ENCODE assay signal across 16 mouse cellular contexts in the genomic region with DNA sequence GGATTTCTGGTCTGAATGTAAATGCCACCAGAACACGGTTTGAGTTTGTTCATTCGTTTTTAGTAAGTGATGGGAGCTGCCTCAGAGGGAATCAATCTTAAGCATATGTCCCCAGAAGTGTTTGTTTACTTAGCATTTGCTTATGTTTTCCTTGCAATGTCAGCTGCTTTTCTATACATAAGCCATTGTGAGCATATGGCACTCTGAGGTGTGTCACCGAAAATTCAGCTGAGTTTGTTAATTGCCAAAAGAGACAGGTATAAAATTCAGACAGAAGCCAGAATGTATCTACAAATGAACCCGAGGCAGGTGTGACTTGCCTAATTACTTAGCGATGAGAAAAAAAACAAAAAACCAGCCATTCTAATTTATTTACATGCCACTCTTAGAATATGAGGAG.
A peak's percentile ranks its signal among the peaks of the same experiment; 100 is the strongest.
DNase-seq lines count a peak whose midpoint lies in the region; ATAC-seq lines count a peak whose summit lies in the region.
"Had no signal": no experiment of that assay in that cellular context is flagged by ENCODE, and none has a peak within 500 bp of the region (broad histone marks: within the 10 kb centered on the region; RNA-seq: fewer than 3 reads in every experiment).

No protein-coding gene starts in this region.

- peaks cover 3% of the 10 kb centered on the region; the same call in 1 of the 2 replicates for H3K4me1 ChIP-seq in forebrain, embryonic 14.5 days (ENCODE audit: control insufficient read depth, insufficient read depth, low read length)
- peaks cover 5% of the 10 kb centered on the region; the same call in 1 of the 2 replicates for H3K4me1 ChIP-seq in forebrain, embryonic 15.5 days
- no peaks in the 10 kb centered on the region for H3K4me1 ChIP-seq in hindbrain, embryonic 14.5 days (replicated peaks; ENCODE audit: control insufficient read depth, insufficient read depth, low read length)
- H3K4me1 ChIP-seq in hindbrain, embryonic 10.5 days (replicated peaks), result no peaks in the 10 kb centered on the region
- H3K4me1 ChIP-seq: embryonic facial prominence, embryonic 10.5 days; embryonic facial prominence, embryonic 12.5 days had no signal

- no peak overlapping the region for H3K4me2 ChIP-seq in forebrain, embryonic 14.5 days (ENCODE audit: low read length)
- H3K4me2 ChIP-seq in forebrain, embryonic 15.5 days (replicated peaks), result no peak overlapping the region
- H3K4me2 ChIP-seq in hindbrain, embryonic 14.5 days (replicated peaks), result no peak overlapping the region
- H3K4me2 ChIP-seq: embryonic facial prominence, embryonic 12.5 days had no signal

- 64% methylated on average over 5 of the region's 5 CpGs for WGBS in forebrain, embryonic 14.5 days
- 59% methylated on average over 5 of the region's 5 CpGs for WGBS in forebrain, embryonic 15.5 days
- 86% methylated on average over 5 of the region's 5 CpGs for WGBS in hindbrain, embryonic 14.5 days
- WGBS in hindbrain, embryonic 10.5 days, result 83% methylated on average over 5 of the region's 5 CpGs

- peak; percentile 54 for DNase-seq in forebrain, embryonic 14.5 days (ENCODE audit: low spot score)
- DNase-seq in hindbrain, embryonic 14.5 days (ENCODE audit: low spot score), result peak; percentile 11
- DNase-seq in hindbrain, embryonic 10.5 days (ENCODE audit: low spot score), result no peak
- DNase-seq in kidney, postnatal 36 days, result no peak
- DNase-seq: adrenal gland, adult 2 months; adrenal gland, postnatal 10 days; adrenal gland, postnatal 25 days; cerebellum, adult 11-12 months; cerebellum, adult 2 months; cerebellum, adult 9-10 months; cerebellum, postnatal 10 days; cerebellum, postnatal 25 days; forebrain, postnatal 0 days had no signal

- no peak overlapping the region for H3K27ac ChIP-seq in forebrain, embryonic 14.5 days (ENCODE audit: low read depth, low read length)
- no peak overlapping the region for H3K27ac ChIP-seq in forebrain, embryonic 15.5 days (replicated peaks)
- no peak overlapping the region for H3K27ac ChIP-seq in hindbrain, embryonic 14.5 days
- H3K27ac ChIP-seq in hindbrain, embryonic 10.5 days, result no peak overlapping the region
- H3K27ac ChIP-seq: embryonic facial prominence, embryonic 10.5 days; embryonic facial prominence, embryonic 12.5 days had no signal

- no peaks in the 10 kb centered on the region for H3K36me3 ChIP-seq in forebrain, embryonic 14.5 days (ENCODE audit: control insufficient read depth, insufficient read depth, low read length)
- no peaks in the 10 kb centered on the region for H3K36me3 ChIP-seq in forebrain, embryonic 15.5 days
- H3K36me3 ChIP-seq in hindbrain, embryonic 14.5 days (replicated peaks; ENCODE audit: control insufficient read depth, insufficient read depth), result no peaks in the 10 kb centered on the region
- no peaks in the 10 kb centered on the region for H3K36me3 ChIP-seq in hindbrain, embryonic 10.5 days
- H3K36me3 ChIP-seq: embryonic facial prominence, embryonic 10.5 days; embryonic facial prominence, embryonic 12.5 days had no signal

- H3K9me3 ChIP-seq in forebrain, embryonic 14.5 days (replicated peaks; ENCODE audit: control insufficient read depth, low read length), result no peaks in the 10 kb centered on the region
- H3K9me3 ChIP-seq in forebrain, embryonic 15.5 days, result no peaks in the 10 kb centered on the region
- H3K9me3 ChIP-seq in hindbrain, embryonic 14.5 days (ENCODE audit: control insufficient read depth, low read length), result no peaks in the 10 kb centered on the region
- H3K9me3 ChIP-seq in hindbrain, embryonic 10.5 days, result no peaks in the 10 kb centered on the region
- H3K9me3 ChIP-seq: embryonic facial prominence, embryonic 10.5 days; embryonic facial prominence, embryonic 12.5 days had no signal

- peak; percentile 60; the same call in 1 of the 2 replicates for ATAC-seq in forebrain, embryonic 14.5 days
- ATAC-seq in forebrain, embryonic 15.5 days (replicated peaks), result no peak
- no peak for ATAC-seq in hindbrain, embryonic 14.5 days (ENCODE audit: low FRiP score)
- ATAC-seq: forebrain, postnatal 0 days had no signal

- H3K4me3 ChIP-seq in forebrain, embryonic 14.5 days (ENCODE audit: low read depth, low read length), result no peak overlapping the region
- no peak overlapping the region for H3K4me3 ChIP-seq in forebrain, embryonic 15.5 days
- no peak overlapping the region for H3K4me3 ChIP-seq in hindbrain, embryonic 14.5 days (replicated peaks; ENCODE audit: low read length)
- no peak overlapping the region for H3K4me3 ChIP-seq in hindbrain, embryonic 10.5 days
- H3K4me3 ChIP-seq: embryonic facial prominence, embryonic 10.5 days; embryonic facial prominence, embryonic 12.5 days had no signal

- no peaks in the 10 kb centered on the region for H3K27me3 ChIP-seq in forebrain, embryonic 14.5 days (replicated peaks; ENCODE audit: control insufficient read depth, insufficient read depth, low read length)
- H3K27me3 ChIP-seq in forebrain, embryonic 15.5 days, result no peaks in the 10 kb centered on the region
- H3K27me3 ChIP-seq in hindbrain, embryonic 14.5 days (ENCODE audit: control insufficient read depth, insufficient read depth, low read length), result no peaks in the 10 kb centered on the region
- no peaks in the 10 kb centered on the region for H3K27me3 ChIP-seq in hindbrain, embryonic 10.5 days (ENCODE audit: insufficient read depth, poor library complexity, severe bottlenecking)
- H3K27me3 ChIP-seq: embryonic facial prominence, embryonic 12.5 days had no signal

- no peak overlapping the region for H3K9ac ChIP-seq in forebrain, embryonic 14.5 days (ENCODE audit: low read length)
- H3K9ac ChIP-seq in forebrain, embryonic 15.5 days (replicated peaks), result no peak overlapping the region
- H3K9ac ChIP-seq in hindbrain, embryonic 14.5 days, result no peak overlapping the region
- H3K9ac ChIP-seq: embryonic facial prominence, embryonic 12.5 days; forebrain, postnatal 0 days had no signal

Comparison
In these comparisons a context has a peak if more than half of its experiments do, and no peak if none do; other contexts are left out.
1. DNase-seq: peak in forebrain, embryonic 14.5 days (single experiment) and hindbrain, embryonic 14.5 days (single experiment); none in hindbrain, embryonic 10.5 days (single experiment) and kidney, postnatal 36 days (0 of 2).